Mouse (Mus musculus) limb, embryonic 11.5 days (tissue): ENCODE results near the gene Rpp25l. TPM values are rescaled to one million over a fixed set of nuclear protein-coding genes. Genes with fewer than 3 reads are reported as not detected.

ENCODE experiments used
- ATAC-seq: fragments of 200-750 bp; cut with Nextera tagmentation; 2 replicates; pipeline ENCODE4 v1.8.0; 2017; ENCODE audit warnings: low read depth; ENCODE audit not compliant: insufficient number of reproducible peaks, low FRiP score, low TSS enrichment
- DNase-seq: peaks from one replicate; pipeline ENCODE4 v3.0.0-alpha.2; 2015; ENCODE audit warnings: low spot score
- H3K27ac ChIP-seq: fragments of 300-500 bp; sonication (generic); replicated peaks from 2 replicates; pipeline ENCODE4 v1.5.1; 2014; ENCODE audit warnings: low read depth, mild to moderate bottlenecking, low read length
- H3K27me3 ChIP-seq: fragments of 300-500 bp; sonication (generic); 2 replicates; pipeline ENCODE4 v1.6.1; 2014; ENCODE audit warnings: mild to moderate bottlenecking, low read length, mixed read lengths; ENCODE audit not compliant: control insufficient read depth, insufficient read depth
- H3K36me3 ChIP-seq: fragments of 300-500 bp; sonication (generic); 2 replicates; pipeline ENCODE4 v1.6.1; 2014; ENCODE audit warnings: mild to moderate bottlenecking, low read length, moderate library complexity, mixed read lengths; ENCODE audit not compliant: control insufficient read depth, insufficient read depth
- H3K4me1 ChIP-seq: fragments of 300-500 bp; sonication (generic); 2 replicates; pipeline ENCODE4 v1.6.1; 2014; ENCODE audit warnings: low read length, mixed read lengths; ENCODE audit not compliant: control insufficient read depth, insufficient read depth
- H3K4me2 ChIP-seq: fragments of 300-500 bp; sonication (generic); 2 replicates; pipeline ENCODE4 v1.6.1; 2014; ENCODE audit warnings: low read depth, mild to moderate bottlenecking, moderate library complexity; ENCODE audit not compliant: severe bottlenecking
- H3K4me3 ChIP-seq: fragments of 300-500 bp; sonication (generic); 2 replicates; pipeline ENCODE4 v1.5.1; 2014; ENCODE audit warnings: low read depth, low read length
- H3K9ac ChIP-seq: fragments of 300-500 bp; sonication (generic); 2 replicates; pipeline ENCODE4 v1.6.1; 2014; ENCODE audit warnings: mild to moderate bottlenecking, low read length
- H3K9me3 ChIP-seq: fragments of 300-500 bp; sonication (generic); 2 replicates; pipeline ENCODE4 v1.6.1; 2016; ENCODE audit warnings: low read length; ENCODE audit not compliant: control insufficient read depth
- WGBS: fragments of 180-500 bp; shearing (Covaris S2); extraction: QIAGEN DNeasy Blood & Tissue Kit; methylation state at CpG from one replicate; pipeline ENCODE4 v1.1.7; 2014; 5-methylcytosine and 5-hydroxymethylcytosine counted together
- polyA plus RNA-seq: library from polyadenylated mRNA; unstranded; fragments of >200 nt; fragmentation: Nextera tagmentation; extraction: Ambion mirVana; gene quantifications from 2 replicates; pipeline ENCODE4 v1.2.1, GENCODE M21; 2014

The Rpp25l gene
- polyA plus RNA-seq, 1 experiment from 2014 or later = 99.3 TPM

DNA sequence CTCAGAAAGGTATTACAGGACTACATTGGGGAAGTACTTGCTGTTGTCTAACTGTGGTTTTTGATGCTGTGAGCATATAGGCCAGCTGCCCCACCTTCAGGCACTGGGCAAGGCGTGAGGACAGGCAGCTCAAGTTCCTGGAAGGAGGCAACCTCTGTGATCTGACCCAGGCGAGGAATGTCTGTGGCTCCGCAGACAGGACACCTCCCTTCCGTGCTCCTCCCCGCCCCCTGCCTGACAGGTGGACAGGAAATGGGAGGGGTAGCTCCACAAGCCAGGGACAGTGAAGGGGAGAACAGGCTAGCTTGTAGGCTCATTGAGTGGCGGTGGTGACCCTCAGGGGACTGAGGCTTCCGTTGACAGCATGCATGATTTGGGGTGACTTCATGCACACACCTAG lies 48.8 kb downstream of the Rpp25l start:
- Histone ChIP-seq H3K4me3 (no peak overlapping the region), H3K4me1 (peaks cover 60% of the 10 kb centered on the region)

GRCm38 (mm10) chr4:41663614-41664013 lies 49.7 kb downstream of the Rpp25l start:
- ATAC-seq = 0 out of 2 replicates have a peak, but pooled peaks have one; percentile 9
- Histone ChIP-seq H3K4me3 (no peak overlapping the region), H3K4me2 (peak overlapping the region; percentile 12; the same call in 1 of the 2 replicates), H3K36me3 (no peaks in the 10 kb centered on the region), H3K4me1 (peaks cover 69% of the 10 kb centered on the region), H3K9me3 (no peaks in the 10 kb centered on the region), H3K27me3 (peaks cover 40% of the 10 kb centered on the region), H3K27ac (no peak overlapping the region), H3K9ac (no peak overlapping the region)
- peak; percentile 66 for DNase-seq
- 5% methylated on average over 9 of the region's 9 CpGs for WGBS

More for the DNA sequence above, 48.8 kb downstream of the Rpp25l start:
- no peak overlapping the region for H3K27ac ChIP-seq
- WGBS = 17% methylated on average over 7 of the region's 7 CpGs
- ATAC-seq (no peak), DNase-seq (no peak)
- no peaks in the 10 kb centered on the region for H3K9me3 ChIP-seq
- H3K9ac ChIP-seq = no peak overlapping the region
- H3K4me2 ChIP-seq = no peak overlapping the region
- no peaks in the 10 kb centered on the region for H3K36me3 ChIP-seq
- H3K27me3 ChIP-seq = peaks cover 46% of the 10 kb centered on the region

DNA sequence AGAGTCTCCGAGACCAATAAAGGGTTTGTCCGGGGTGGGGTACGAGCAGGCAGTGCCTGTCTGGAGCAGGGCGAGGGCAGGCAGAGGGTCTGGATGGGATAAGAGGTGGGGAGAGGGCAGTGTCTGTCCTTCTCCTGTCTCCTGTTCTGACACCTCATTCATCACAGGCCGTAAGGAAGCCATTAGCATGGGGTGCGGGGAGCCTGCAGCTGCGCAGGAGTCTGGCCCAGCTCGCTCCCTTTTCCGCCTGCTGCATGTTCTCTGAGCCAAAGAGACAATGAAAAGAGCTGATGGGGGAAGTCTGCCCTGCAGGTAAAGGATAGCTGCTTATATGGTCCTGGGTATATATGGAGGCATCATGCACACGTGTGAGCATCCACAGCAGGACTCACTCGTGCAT lies 50.6 kb downstream of the Rpp25l start:
- Histone ChIP-seq H3K27ac (no peak overlapping the region), H3K36me3 (no peaks in the 10 kb centered on the region), H3K4me2 (no peak overlapping the region), H3K4me3 (no peak overlapping the region), H3K4me1 (peaks cover 78% of the 10 kb centered on the region), H3K9ac (no peak overlapping the region), H3K27me3 (peaks cover 39% of the 10 kb centered on the region), H3K9me3 (no peaks in the 10 kb centered on the region)
- 15% methylated on average over 11 of the region's 11 CpGs for WGBS
- DNase-seq (peak; percentile 54), ATAC-seq (no peak)

Other genes with a start within 250 kb of the Rpp25l start
- gene Kif24, start 248.6 kb downstream of the Rpp25l start, polyA plus RNA-seq = 7.4 and 10.7 TPM in 2 replicates
- 53.3 and 55.8 TPM in 2 replicates for gene Nudt2, start 248.4 kb downstream of the Rpp25l start, polyA plus RNA-seq
- gene AI464131, start 210.5 kb downstream of the Rpp25l start, polyA plus RNA-seq = 3.9 and 4.2 TPM in 2 replicates
- gene 1110017D15Rik, start 196.2 kb downstream of the Rpp25l start, polyA plus RNA-seq = 3.2 and 3.8 TPM in 2 replicates
- 1.2 and 2.0 TPM in 2 replicates for gene Fam219a, start 144.0 kb downstream of the Rpp25l start, polyA plus RNA-seq
- gene Dnaic1, start 143.8 kb downstream of the Rpp25l start, polyA plus RNA-seq = 0.74 and 1.1 TPM in 2 replicates
- gene Enho, start 73.2 kb downstream of the Rpp25l start, polyA plus RNA-seq = 20.8 and 22.5 TPM in 2 replicates
- 5.6 and 9.2 TPM in 2 replicates for gene Cntfr, start 16.4 kb downstream of the Rpp25l start, polyA plus RNA-seq
- gene Il11ra1, start 13.5 kb downstream of the Rpp25l start, polyA plus RNA-seq = 202 and 214 TPM in 2 replicates
- gene Dctn3, start 9.6 kb upstream of the Rpp25l start, polyA plus RNA-seq = 94.3 and 104 TPM in 2 replicates
- not detected in 2 replicates for gene Arid3c, start 17.6 kb upstream of the Rpp25l start, polyA plus RNA-seq
- 40.6 and 42.6 TPM in 2 replicates for gene Galt, start 41.7 kb upstream of the Rpp25l start, polyA plus RNA-seq
- gene Sigmar1, start 42.6 kb upstream of the Rpp25l start, polyA plus RNA-seq = 73.5 and 83.4 TPM in 2 replicates
- gene Ccl27a, start 60.7 kb upstream of the Rpp25l start, polyA plus RNA-seq = 29.9 and 40.0 TPM in 2 replicates
- not detected in 2 replicates for gene Gm21541, start 190.1 kb upstream of the Rpp25l start, polyA plus RNA-seq
- gene Gm20878, start 228.0 kb upstream of the Rpp25l start, polyA plus RNA-seq = 1.3 and 2.0 TPM in 2 replicates